Mouse (Mus musculus) testis, postnatal 14 days (tissue): Measurements from ENCODE around the gene Olfr279.
A peak's percentile ranks its signal among the peaks of the same experiment; 100 is the strongest.
"Not testable (repeated sequence)": the region's sequence is repeated elsewhere in the genome, so short reads cannot be mapped to it uniquely, and the experiment has no call there.

ENCODE experiments used
- DNase-seq: peaks from one replicate; pipeline ENCODE4 v3.0.0; 2021; ENCODE audit warnings: low spot score

Olfr279 gene

DNA sequence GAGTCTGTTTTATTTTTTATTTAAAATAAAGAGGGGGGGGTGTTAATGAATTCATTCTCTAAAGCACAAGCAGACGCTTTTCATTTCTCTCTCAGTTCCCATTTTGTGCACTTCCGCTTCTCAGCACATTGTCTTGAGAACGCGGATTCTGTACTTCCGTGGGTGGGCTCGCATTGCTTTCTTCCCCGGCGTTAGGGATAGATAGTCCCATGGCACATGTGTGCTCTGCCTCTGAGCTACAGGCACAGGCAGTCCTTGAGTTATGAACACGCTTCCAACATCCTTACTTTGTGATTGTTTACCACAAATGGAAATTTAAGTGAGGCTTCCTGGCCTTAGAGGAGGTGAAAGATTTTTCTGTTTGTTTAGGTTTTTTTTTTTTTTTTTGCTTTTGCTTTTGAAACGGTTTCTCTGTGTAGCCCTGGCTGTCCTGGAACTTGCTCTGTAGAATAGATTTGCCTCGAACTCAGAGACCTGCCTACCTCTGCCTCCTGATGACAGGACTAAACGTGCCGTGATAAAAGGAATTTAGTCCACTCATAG is 19.3 kb downstream of the Olfr279 start:
- DNase-seq, result no peak

- no peak for DNase-seq
Observed at GRCm38 (mm10) chr15:98512232-98512631, 20.0 kb downstream of the Olfr279 start.

GRCm38 (mm10) chr15:98512799-98513321 is 20.7 kb downstream of the Olfr279 start:
- DNase-seq, result no peak

GRCm38 (mm10) chr15:98513676-98514075 is 21.5 kb downstream of the Olfr279 start:
- not testable (repeated sequence) for DNase-seq

GRCm38 (mm10) chr15:98514146-98514545 is 21.9 kb downstream of the Olfr279 start:
- no peak for DNase-seq

GRCm38 (mm10) chr15:98514845-98515244 is 22.6 kb downstream of the Olfr279 start:
- not testable (repeated sequence) for DNase-seq

- no peak for DNase-seq
Observed at GRCm38 (mm10) chr15:98517380-98518355, 25.5 kb downstream of the Olfr279 start.

GRCm38 (mm10) chr15:98521245-98521644 is 29.0 kb downstream of the Olfr279 start:
- DNase-seq, result no peak

GRCm38 (mm10) chr15:98526057-98526456 is 33.9 kb downstream of the Olfr279 start:
- no peak for DNase-seq

GRCm38 (mm10) chr15:98527056-98527771 is 35.0 kb downstream of the Olfr279 start:
- DNase-seq, result no peak

- DNase-seq, result no peak
Observed at GRCm38 (mm10) chr15:98528066-98528563, 35.9 kb downstream of the Olfr279 start.

DNA sequence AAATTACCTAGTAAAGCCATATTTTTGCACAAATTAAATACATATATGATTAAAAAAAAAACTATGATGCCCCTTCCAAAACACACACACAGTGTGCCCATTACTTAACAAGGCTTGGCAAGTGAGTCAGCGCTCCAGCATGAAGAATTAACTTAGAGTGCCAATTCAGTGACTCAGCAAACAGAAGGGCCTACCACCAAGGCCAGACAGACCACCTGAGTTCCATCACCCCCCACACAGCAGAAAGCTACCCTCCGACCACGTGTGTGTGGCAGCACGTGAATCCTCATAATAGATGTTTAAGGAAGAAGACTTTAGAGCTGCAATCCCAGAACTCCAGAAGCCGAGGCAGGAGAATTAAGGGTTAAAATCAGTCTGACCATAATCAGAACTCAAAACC is 40.1 kb downstream of the Olfr279 start:
- DNase-seq, result no peak

- no peak for DNase-seq
Observed at GRCm38 (mm10) chr15:98533035-98533531, 40.9 kb downstream of the Olfr279 start.

DNA sequence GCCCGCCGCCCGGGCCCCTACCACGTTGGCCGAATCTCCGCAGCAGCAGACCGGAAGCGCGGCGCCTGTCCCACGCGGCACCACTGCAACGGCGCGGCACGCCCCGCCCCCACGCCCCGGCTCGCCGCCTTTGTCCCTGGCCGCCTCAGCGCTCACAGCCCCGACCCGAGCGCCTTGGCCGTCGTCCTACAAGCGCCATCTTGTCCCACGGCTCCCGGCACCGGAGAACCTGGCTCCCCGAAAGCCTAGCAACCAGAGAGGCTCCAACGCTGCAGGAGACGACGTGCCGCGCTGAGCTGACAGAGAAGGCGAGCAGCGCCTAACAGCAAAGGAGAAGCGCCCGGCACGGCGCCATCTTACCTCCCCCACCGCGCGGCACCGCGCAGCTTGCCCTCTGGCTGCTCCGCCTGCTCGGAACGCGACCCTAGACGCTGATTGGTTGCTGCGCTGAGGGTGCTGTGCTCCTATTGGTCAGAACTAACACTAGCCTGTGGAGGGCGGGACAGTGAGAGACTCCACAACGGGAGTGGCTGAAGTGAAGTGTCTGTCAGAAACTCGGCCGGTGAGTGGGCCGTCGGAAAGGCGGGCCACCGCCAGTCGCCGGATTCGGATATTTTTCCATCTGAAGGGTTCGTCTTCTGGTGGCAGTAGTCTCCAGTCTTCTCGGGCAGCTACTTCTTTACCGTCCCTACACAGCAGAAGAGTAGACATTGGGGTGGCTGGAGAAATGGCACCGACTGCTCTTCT is 41.9 kb downstream of the Olfr279 start, which contains the start of gene Kansl2:
TSS of gene Kansl2 (minus strand) at position 384 of the 747 bp plus-strand sequence.
- DNase-seq, result peak; percentile 99

- DNase-seq, result no peak
Observed at GRCm38 (mm10) chr15:98535921-98536320, 43.7 kb downstream of the Olfr279 start.

DNA sequence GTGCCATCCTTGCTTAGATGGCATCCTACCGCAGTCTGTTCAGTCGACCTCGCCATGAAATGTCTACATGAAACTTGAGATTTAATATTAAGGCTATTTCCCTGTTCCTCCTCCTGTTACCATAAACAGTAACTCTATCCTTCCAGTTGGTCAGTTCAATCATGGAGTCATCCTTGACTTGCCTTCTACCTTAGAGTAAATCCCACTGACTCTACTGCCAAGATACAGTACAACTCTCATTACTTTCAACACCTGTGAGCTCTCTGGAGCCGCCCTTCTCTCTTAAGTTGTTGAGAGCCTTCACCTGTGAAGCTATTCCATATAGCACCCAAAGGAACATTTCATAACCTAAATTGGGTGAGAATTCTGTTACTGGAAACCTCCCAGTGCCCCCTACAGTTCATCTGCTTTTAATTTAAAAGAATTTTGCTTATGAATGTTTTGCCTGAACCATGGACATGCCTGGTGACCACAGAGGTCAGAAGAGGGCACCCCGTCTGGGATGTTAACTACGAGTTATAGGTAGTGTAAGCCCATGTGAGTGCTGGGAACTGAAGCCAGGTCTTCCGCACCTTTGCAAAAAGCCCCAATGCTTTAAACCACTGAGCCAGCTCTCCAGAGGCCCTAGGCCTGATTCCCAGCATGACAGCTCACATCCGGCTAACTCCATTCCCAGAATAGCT is 44.8 kb downstream of the Olfr279 start:
- DNase-seq, result no peak

- DNase-seq, result no peak
Observed at GRCm38 (mm10) chr15:98537923-98538322, 45.7 kb downstream of the Olfr279 start.

DNA sequence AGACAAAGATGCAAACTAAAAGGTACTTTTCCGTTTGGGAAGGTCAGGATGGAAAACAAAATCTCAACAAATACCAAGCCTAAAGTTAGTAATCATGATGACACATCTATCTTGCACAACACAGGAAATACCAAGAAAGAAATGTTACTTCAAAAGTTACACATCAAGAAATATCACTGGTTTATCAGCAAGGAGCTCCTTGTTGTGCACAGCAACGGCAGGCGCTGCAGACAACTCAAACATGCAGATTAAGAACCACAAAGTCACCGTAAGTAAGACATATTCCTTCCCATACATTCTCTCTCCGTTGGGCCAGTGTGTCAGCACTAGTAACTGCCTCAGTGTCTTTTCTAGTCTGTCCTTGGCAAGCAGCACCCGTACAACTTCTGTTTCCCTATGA is 48.9 kb downstream of the Olfr279 start:
- no peak for DNase-seq

GRCm38 (mm10) chr15:98543341-98543740 is 51.1 kb downstream of the Olfr279 start:
- no peak for DNase-seq

GRCm38 (mm10) chr15:98545151-98545550 is 52.9 kb downstream of the Olfr279 start:
- DNase-seq, result no peak

GRCm38 (mm10) chr15:98546843-98547242 is 54.6 kb downstream of the Olfr279 start:
- no peak for DNase-seq
